Mouse (Mus musculus) C2C12 (cell line): ENCODE data around the gene Nr1h2.

Experiments
- CTCF ChIP-seq: IDR thresholded peaks from one replicate; pipeline ENCODE4 v1.5.1; 2011; ENCODE audit not compliant: control insufficient read depth, insufficient read depth, insufficient read length
- MAX ChIP-seq: IDR thresholded peaks from one replicate; pipeline ENCODE4 v1.6.1; 2011; ENCODE audit warnings: mild to moderate bottlenecking, control low read depth
- USF1 ChIP-seq: IDR thresholded peaks from one replicate; pipeline ENCODE4 v1.6.1; 2011; ENCODE audit warnings: low read depth, mild to moderate bottlenecking, control low read depth, moderate library complexity

DNA sequence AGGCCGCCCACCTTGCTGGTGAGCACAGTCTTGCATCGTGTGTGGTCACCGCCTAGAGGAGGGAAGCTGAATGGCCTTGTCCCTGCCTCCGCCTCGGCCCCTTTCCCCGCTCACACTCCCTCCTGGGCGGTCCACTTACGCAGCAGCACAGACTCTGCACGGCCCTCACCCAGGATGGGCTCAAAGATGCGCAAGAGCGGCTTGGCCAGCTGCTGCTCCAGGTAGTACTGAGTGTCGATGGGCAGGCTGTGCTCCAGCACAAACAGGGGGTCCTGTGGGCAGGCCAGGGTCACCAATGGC lies 20.1 kb downstream of the Nr1h2 start:
- no peak for TF ChIP-seq USF1
- no peak for TF ChIP-seq MAX
- no peak for TF ChIP-seq CTCF
